Mouse (Mus musculus) macrophage (primary cell): ENCODE measurements around the gene Pitpna. TPM values are rescaled to one million over a fixed set of nuclear protein-coding genes. Genes with fewer than 3 reads are reported as not detected.
A peak's percentile ranks its signal among the peaks of the same experiment; 100 is the strongest.

Experiments
- H3K27ac ChIP-seq: fragments of 350-480 bp; formaldehyde crosslinking; 2 replicates; pipeline ENCODE4 v1.9.0; 2021
- H3K36me3 ChIP-seq: fragments of 350-480 bp; formaldehyde crosslinking; 2 replicates; pipeline ENCODE4 v1.9.0; 2021; ENCODE audit errors: inconsistent target
- H3K4me3 ChIP-seq: fragments of 350-480 bp; formaldehyde crosslinking; 2 replicates; pipeline ENCODE4 v1.9.0; 2021; ENCODE audit errors: inconsistent target
- H3K79me2 ChIP-seq: fragments of 350-480 bp; formaldehyde crosslinking; 2 replicates; pipeline ENCODE4 v1.9.0; 2021; ENCODE audit errors: inconsistent target
- WGBS: methylation state at CpG from one replicate; pipeline ENCODE4 v1.1.7; 2026; ENCODE audit warnings: inconsistent platforms; ENCODE audit not compliant: missing documents; 5-methylcytosine and 5-hydroxymethylcytosine counted together
- polyA plus RNA-seq: library from polyadenylated mRNA; stranded (reverse); fragments of 250-400 nt; gene quantifications from 3 replicates; pipeline ENCODE4 v1.2.4, GENCODE M21; 2018; ENCODE audit warnings: inconsistent platforms

The Pitpna gene
- polyA plus RNA-seq, 1 experiment from 2014 or later: 582 TPM

DNA sequence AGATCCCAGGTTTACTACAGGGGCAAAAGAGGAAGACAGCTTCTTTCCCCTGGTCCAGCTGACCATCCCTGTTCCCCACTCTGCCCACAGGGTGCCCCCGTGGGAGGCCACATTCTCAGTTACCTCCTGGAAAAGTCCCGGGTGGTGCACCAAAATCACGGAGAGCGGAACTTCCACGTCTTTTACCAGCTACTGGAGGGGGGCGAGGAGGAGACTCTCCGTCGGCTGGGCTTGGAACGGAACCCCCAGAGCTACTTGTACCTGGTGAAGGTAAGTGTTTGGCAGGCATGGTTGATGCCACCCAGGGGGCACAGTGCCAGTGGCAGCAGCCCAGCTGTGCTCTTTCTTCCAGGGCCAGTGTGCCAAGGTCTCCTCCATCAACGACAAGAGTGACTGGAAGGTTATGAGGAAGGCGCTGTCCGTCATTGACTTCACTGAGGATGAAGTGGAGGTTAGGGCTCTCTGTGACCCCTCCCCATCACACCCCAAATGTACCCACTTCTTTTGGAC lies 72.2 kb downstream of the Pitpna start:
- H3K27ac ChIP-seq: no peak overlapping the region
- H3K4me3 ChIP-seq: no peak overlapping the region
- H3K79me2 ChIP-seq: peaks cover 64% of the 10 kb centered on the region
- WGBS: 93% methylated on average over 11 of the region's 12 CpGs
- peaks cover 67% of the 10 kb centered on the region for H3K36me3 ChIP-seq

GRCm38 (mm10) chr11:75660941-75661800 lies 73.3 kb downstream of the Pitpna start:
- 96% methylated on average over 21 of the region's 21 CpGs for WGBS
- peaks cover 77% of the 10 kb centered on the region for H3K36me3 ChIP-seq
- H3K79me2 ChIP-seq: peaks cover 63% of the 10 kb centered on the region
- no peak overlapping the region for H3K27ac ChIP-seq
- no peak overlapping the region for H3K4me3 ChIP-seq

- Histone ChIP-seq H3K79me2 (peaks cover 53% of the 10 kb centered on the region), H3K27ac (no peak overlapping the region), H3K4me3 (no peak overlapping the region), H3K36me3 (peaks cover 87% of the 10 kb centered on the region)
- WGBS: 93% methylated on average over 7 of the region's 7 CpGs
Measured at GRCm38 (mm10) chr11:75662131-75662530, 74.2 kb downstream of the Pitpna start.

DNA sequence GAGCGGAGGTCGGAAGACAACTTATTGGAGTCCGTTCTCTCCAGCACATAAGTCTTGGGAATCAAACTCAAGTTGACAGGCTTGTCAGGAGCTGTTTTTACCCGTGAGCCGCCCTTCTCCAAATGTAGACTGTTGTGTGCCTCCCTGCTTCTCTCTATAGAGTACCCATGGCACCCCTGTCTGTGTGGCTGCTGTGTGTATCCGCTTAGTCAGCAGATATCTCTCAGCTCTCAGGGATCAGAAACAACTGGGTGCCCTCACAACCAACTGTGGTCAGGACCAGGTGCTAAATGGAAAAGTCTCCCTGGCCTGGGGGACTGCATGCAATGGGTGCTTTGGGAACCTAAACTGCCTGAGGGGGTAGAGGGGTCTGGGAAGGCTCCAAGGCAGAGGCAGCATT lies 78.4 kb downstream of the Pitpna start:
- Histone ChIP-seq H3K36me3 (peaks cover 90% of the 10 kb centered on the region), H3K4me3 (no peak overlapping the region), H3K27ac (no peak overlapping the region), H3K79me2 (peaks cover 14% of the 10 kb centered on the region; the same call in 1 of the 2 replicates)
- 95% methylated on average over 6 of the region's 6 CpGs for WGBS

GRCm38 (mm10) chr11:75668621-75669020 lies 80.7 kb downstream of the Pitpna start:
- Histone ChIP-seq H3K4me3 (no peak overlapping the region), H3K79me2 (no peaks in the 10 kb centered on the region; the same call in 1 of the 2 replicates), H3K36me3 (peaks cover 92% of the 10 kb centered on the region), H3K27ac (no peak overlapping the region)
- WGBS: 45% methylated on average over 3 of the region's 3 CpGs

- no peak overlapping the region for H3K4me3 ChIP-seq
- H3K36me3 ChIP-seq: peaks cover 85% of the 10 kb centered on the region
- 71% methylated on average over 11 of the region's 11 CpGs for WGBS
Measured at GRCm38 (mm10) chr11:75669176-75669852, 81.4 kb downstream of the Pitpna start.

DNA sequence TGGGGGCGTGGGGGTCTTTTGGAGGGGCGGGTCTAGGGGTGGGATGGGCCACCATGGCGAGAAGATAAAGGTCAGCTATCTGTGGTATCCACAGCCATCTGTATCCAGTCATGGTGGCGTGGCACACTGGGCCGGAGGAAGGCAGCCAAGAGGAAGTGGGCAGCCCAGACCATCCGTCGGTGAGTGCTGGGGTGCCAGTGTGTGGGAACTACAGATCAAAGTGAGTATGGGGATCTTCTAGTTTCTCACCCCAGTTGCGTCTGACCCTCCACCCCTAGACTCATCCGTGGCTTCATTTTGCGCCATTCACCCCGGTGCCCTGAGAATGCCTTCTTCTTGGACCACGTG lies 81.9 kb downstream of the Pitpna start:
- peaks cover 82% of the 10 kb centered on the region for H3K36me3 ChIP-seq
- H3K79me2 ChIP-seq: no peaks in the 10 kb centered on the region; the same call in 1 of the 2 replicates
- no peak overlapping the region for H3K27ac ChIP-seq
- H3K4me3 ChIP-seq: no peak overlapping the region
- 45% methylated on average over 12 of the region's 12 CpGs for WGBS

More at GRCm38 (mm10) chr11:75669176-75669852, 81.4 kb downstream of the Pitpna start:
- H3K79me2 ChIP-seq: no peaks in the 10 kb centered on the region; the same call in 1 of the 2 replicates
- H3K27ac ChIP-seq: no peak overlapping the region

- Histone ChIP-seq H3K27ac (no peak overlapping the region), H3K36me3 (peaks cover 65% of the 10 kb centered on the region), H3K79me2 (no peaks in the 10 kb centered on the region; the same call in 1 of the 2 replicates), H3K4me3 (no peak overlapping the region)
- 94% methylated on average over 21 of the region's 22 CpGs for WGBS
Measured at GRCm38 (mm10) chr11:75671426-75672180, 83.7 kb downstream of the Pitpna start.

DNA sequence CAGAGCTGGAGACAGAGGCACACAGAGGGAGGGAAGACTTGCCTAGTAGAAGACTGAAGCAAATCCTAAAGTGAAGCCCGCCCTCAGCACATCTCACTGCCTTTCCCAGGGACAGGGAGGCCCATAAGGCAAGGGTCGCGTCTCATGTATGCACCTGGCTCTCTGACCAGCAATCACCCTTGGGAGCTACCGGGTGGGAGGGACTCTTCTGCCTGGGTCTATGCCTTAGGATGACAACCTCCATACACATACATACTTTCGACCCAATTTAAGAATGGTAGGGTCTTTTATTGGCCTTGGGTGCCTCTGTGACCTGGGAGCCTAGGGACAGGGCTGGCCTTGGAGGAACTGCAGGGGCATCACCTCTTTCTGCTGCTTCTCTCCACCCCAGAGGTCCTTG lies 85.5 kb downstream of the Pitpna start:
- Histone ChIP-seq H3K27ac (no peak overlapping the region), H3K4me3 (no peak overlapping the region), H3K36me3 (peaks cover 52% of the 10 kb centered on the region), H3K79me2 (no peaks in the 10 kb centered on the region)
- 100% methylated on average over 5 of the region's 5 CpGs for WGBS

- Histone ChIP-seq H3K4me3 (no peak overlapping the region), H3K36me3 (peaks cover 38% of the 10 kb centered on the region), H3K27ac (no peak overlapping the region), H3K79me2 (peaks cover 6% of the 10 kb centered on the region)
- whole genome bisulfite sequencing: 83% methylated on average over 1 of the region's 3 CpGs
Measured at GRCm38 (mm10) chr11:75674875-75675274, 87.0 kb downstream of the Pitpna start.

DNA sequence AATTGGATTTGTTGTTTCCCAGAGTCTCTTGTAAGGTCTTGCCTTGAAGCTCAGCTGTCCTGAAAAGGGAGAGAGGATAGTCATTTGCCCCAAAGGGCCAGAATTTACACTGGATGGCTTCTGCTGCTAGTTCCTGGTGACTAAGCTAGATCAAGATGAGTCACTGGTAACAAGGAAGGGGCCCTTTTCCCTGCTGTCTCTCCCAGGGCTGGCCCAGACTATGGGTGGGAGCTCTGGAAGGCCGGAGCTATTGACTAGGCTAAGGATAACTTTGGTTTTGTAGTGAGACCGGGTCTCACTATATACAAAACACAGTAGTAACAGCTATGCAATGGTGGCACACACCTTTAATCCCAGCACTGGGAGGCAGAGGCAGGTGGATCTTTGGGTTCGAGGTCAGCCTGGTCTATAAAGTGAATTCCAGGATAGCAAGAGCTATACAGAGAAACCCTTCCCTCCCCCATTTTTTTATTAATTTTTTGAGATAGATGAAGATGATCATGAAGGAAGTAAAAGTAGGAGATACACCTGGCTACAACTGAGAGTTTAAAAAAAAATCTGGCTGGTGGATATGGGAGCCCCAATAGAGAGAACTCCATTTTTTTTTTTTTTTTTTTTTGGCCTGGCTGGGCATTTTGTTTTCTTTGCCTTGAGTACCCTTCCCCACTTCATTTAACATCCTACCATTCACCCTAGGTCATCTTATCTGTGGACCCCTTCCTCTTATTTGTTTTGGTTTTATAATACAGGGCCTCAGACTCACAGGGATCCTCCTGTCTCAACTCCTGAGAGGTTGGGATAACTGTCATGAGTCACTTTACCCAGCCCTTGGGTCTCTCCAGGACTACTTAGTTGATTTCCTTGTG lies 90.2 kb downstream of the Pitpna start:
- H3K79me2 ChIP-seq: peaks cover 39% of the 10 kb centered on the region
- WGBS: 65% methylated on average over 3 of the region's 3 CpGs
- H3K36me3 ChIP-seq: peaks cover 13% of the 10 kb centered on the region; the same call in 1 of the 2 replicates
- peak overlapping the region; percentile 32 for H3K4me3 ChIP-seq
- peak overlapping the region; percentile 68 for H3K27ac ChIP-seq
